ENCODE assay signal across 8 mouse cellular contexts in the genomic region with DNA sequence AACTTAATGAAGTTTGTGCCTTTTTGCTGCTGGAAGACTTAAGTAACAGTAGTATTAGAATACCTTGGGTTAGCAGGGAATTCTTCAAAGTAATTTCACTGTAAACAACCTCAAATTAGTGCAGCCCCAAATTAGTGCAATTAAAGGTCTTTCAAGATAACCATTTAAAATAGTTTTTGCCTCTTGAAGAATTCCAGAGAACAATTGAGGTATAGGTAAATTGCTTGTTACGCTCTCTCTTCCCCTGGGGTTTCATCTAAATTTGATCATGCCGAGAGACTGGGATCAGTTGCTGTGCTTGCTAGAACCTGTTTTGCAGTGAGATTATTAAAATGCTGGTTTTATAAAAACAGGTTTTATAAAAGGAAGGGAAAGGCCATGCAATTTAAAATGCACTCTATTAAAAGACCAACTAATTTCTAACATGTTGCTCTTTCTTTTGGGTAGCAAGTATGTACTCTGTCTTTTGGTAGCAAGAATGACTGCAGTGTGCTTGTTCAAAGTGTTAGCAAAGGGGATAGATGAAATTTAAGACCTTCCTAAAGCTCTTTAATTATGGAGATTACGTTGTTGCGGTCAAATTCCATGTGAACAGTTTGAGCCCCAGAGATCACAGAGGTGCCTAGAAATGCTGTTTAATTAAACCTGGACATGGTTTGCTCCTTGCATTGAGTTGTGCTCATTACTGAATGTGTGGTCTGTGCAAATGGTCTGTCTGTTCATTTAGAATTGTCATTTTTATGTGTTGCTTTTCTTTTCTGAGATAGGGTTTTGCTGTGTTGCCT. TPM values are rescaled to one million over a fixed set of nuclear protein-coding genes. Genes with fewer than 3 reads are reported as not detected.
DNase-seq lines count a peak whose midpoint lies in the region; ATAC-seq and TF ChIP-seq lines count a peak whose summit lies in the region.

No protein-coding gene starts in this region.

- H3K27ac ChIP-seq in layer of hippocampus, adult 2 months, result peak overlapping the region; percentile 98; the same call in 1 of the 2 replicates
- no peak overlapping the region for H3K27ac ChIP-seq in embryonic facial prominence, embryonic 11.5 days (replicated peaks; ENCODE audit: low read depth, low read length)
- H3K27ac ChIP-seq in midbrain, postnatal 0 days (ENCODE audit: low read depth, low read length), result no peak overlapping the region

- no peak for DNase-seq in layer of hippocampus, adult 2 months (ENCODE audit: low spot score in 2 of 2)
- no peak for DNase-seq in layer of hippocampus, adult 8-10 months (ENCODE audit: low spot score in 2 of 2)
- DNase-seq in embryonic facial prominence, embryonic 11.5 days (ENCODE audit: low spot score), result peak; percentile 65
- DNase-seq in hindlimb bud, embryonic 11.5 days (ENCODE audit: extremely low spot score, low read depth, low spot score), result peak; percentile 5
- DNase-seq in midbrain, postnatal 0 days (ENCODE audit: low spot score), result no peak
- DNase-seq in cerebellum, adult 8-10 months, result no peak
- no peak for DNase-seq in thymus, postnatal 0 days (ENCODE audit: low spot score)
- no peak for DNase-seq in gastrocnemius, postnatal 14 days

- H3K4me2 ChIP-seq in embryonic facial prominence, embryonic 11.5 days (ENCODE audit: low read depth, low read length), result peak overlapping the region; percentile 77
- peak overlapping the region; percentile 67 for H3K4me2 ChIP-seq in midbrain, postnatal 0 days (ENCODE audit: low read depth, low read length, poor library complexity, severe bottlenecking)

- H3K36me3 ChIP-seq in embryonic facial prominence, embryonic 11.5 days (replicated peaks; ENCODE audit: control insufficient read depth, insufficient read depth, low read depth, low read length), result no peaks in the 10 kb centered on the region
- no peaks in the 10 kb centered on the region for H3K36me3 ChIP-seq in midbrain, postnatal 0 days (ENCODE audit: insufficient read depth, low read length)

- no peaks in the 10 kb centered on the region for H3K27me3 ChIP-seq in embryonic facial prominence, embryonic 11.5 days (ENCODE audit: control insufficient read depth, insufficient read depth, low read length)
- no peaks in the 10 kb centered on the region for H3K27me3 ChIP-seq in midbrain, postnatal 0 days (ENCODE audit: insufficient read depth, low read length)

- intact Hi-C loops in gastrocnemius, postnatal 14 days (cut with DNase I; ENCODE audit: low total_unique reads), result no loop called here

- no peak for TF ChIP-seq CTCF in layer of hippocampus, adult 2 months (conservative IDR thresholded peaks at IDR 0.05)
- TF ChIP-seq CTCF in midbrain, postnatal 0 days (IDR thresholded peaks at IDR 0.05), result no peak

- peak overlapping the region; percentile 89 for H3K4me3 ChIP-seq in layer of hippocampus, adult 2 months
- peak overlapping the region; percentile 93 for H3K4me3 ChIP-seq in embryonic facial prominence, embryonic 11.5 days (ENCODE audit: low read depth, low read length)
- H3K4me3 ChIP-seq in midbrain, postnatal 0 days (ENCODE audit: low read depth, low read length), result peak overlapping the region; percentile 99

- no peaks in the 10 kb centered on the region for H3K4me1 ChIP-seq in embryonic facial prominence, embryonic 11.5 days (ENCODE audit: control insufficient read depth, insufficient read depth, low read length)
- H3K4me1 ChIP-seq in midbrain, postnatal 0 days (ENCODE audit: insufficient read depth, low read length), result no peaks in the 10 kb centered on the region

- no peak overlapping the region for H3K9ac ChIP-seq in embryonic facial prominence, embryonic 11.5 days (replicated peaks; ENCODE audit: low read length)
- peak overlapping the region; percentile 92; the same call in 1 of the 2 replicates for H3K9ac ChIP-seq in midbrain, postnatal 0 days (replicated peaks; ENCODE audit: low read length, poor library complexity, severe bottlenecking)

- WGBS in embryonic facial prominence, embryonic 11.5 days, result 21% methylated on average over 4 of the region's 4 CpGs
- WGBS in midbrain, postnatal 0 days, result 26% methylated on average over 4 of the region's 4 CpGs

- ATAC-seq in embryonic facial prominence, embryonic 11.5 days (replicated peaks; ENCODE audit: insufficient number of reproducible peaks, low FRiP score, low TSS enrichment, low read depth), result no peak
- ATAC-seq in midbrain, postnatal 0 days (ENCODE audit: low FRiP score), result no peak

- H3K9me3 ChIP-seq in embryonic facial prominence, embryonic 11.5 days (replicated peaks; ENCODE audit: control insufficient read depth, low read length), result no peaks in the 10 kb centered on the region
- H3K9me3 ChIP-seq in midbrain, postnatal 0 days (ENCODE audit: low read length), result no peaks in the 10 kb centered on the region

RNA-seq across cellular contexts. Expression of gene Osbpl8, which starts 1.7 kb away (rescaled TPM):
- 10 to 100 TPM; 60.8 to 60.9 TPM for total RNA-seq in layer of hippocampus, adult 2 months (2021)
- 10 to 100 TPM; 58.5 to 65.7 (median 62.7) TPM for total RNA-seq in layer of hippocampus, adult 8-10 months (2022)
- 9.7 and 10.5 TPM in 2 replicates for polyA plus RNA-seq in embryonic facial prominence, embryonic 11.5 days (2014; fragmentation: Nextera tagmentation; extraction: Ambion mirVana)
- total RNA-seq in midbrain, postnatal 0 days (2014; rRNA removed), result 45.6 and 52.9 TPM in 2 replicates
- 10.9 and 15.0 TPM in 2 replicates for polyA plus RNA-seq in midbrain, postnatal 0 days (2015; fragmentation: Nextera tagmentation; extraction: Ambion mirVana)
- 28.1 and 35.3 TPM in 2 replicates for polyA plus RNA-seq in thymus, postnatal 0 days (2015; fragmentation: Nextera tagmentation; extraction: Ambion mirVana)
- 10 to 100 TPM; 14.4 to 14.8 TPM for total RNA-seq in gastrocnemius, postnatal 14 days (2021)

Comparison
In these comparisons a context has a peak if more than half of its experiments do, and no peak if none do; other contexts are left out.
1. DNase-seq: peak in embryonic facial prominence, embryonic 11.5 days (single experiment) and hindlimb bud, embryonic 11.5 days (single experiment); none in layer of hippocampus, adult 2 months (0 of 2), layer of hippocampus, adult 8-10 months (0 of 2), midbrain, postnatal 0 days (single experiment), cerebellum, adult 8-10 months (single experiment), thymus, postnatal 0 days (single experiment) and gastrocnemius, postnatal 14 days (single experiment).
2. Peak in every context shown above with its lines, with median percentiles within 50 percentile points of each other: H3K4me3 ChIP-seq.